Mouse (Mus musculus) liver, postnatal 0 days (tissue): ENCODE results near the gene Ap3b2.

Experiments used
- CTCF ChIP-seq: sonication (generic); IDR thresholded peaks from 2 replicates; pipeline ENCODE4 v1.5.1; 2016; ENCODE audit warnings: antibody characterized with exemption, low read depth
- EP300 ChIP-seq: IDR thresholded peaks from 2 replicates; pipeline ENCODE4 v1.6.1; 2016; ENCODE audit warnings: antibody characterized with exemption, low read depth, mild to moderate bottlenecking

GRCm38 (mm10) chr7:81480800-81481199 lies 12.9 kb downstream of the Ap3b2 start:
- TF ChIP-seq CTCF (no peak), EP300 (no peak)
